Mouse (Mus musculus): ENCODE results near the gene Trim2. TPM values are rescaled to one million over a fixed set of nuclear protein-coding genes. Genes with fewer than 3 reads are reported as not detected.

Trim2 gene
- total RNA-seq (2014; rRNA removed): 269 and 291 TPM in 2 replicates
- polyA plus RNA-seq (2015; fragmentation: Nextera tagmentation; extraction: Ambion mirVana): 132 and 149 TPM in 2 replicates

DNA sequence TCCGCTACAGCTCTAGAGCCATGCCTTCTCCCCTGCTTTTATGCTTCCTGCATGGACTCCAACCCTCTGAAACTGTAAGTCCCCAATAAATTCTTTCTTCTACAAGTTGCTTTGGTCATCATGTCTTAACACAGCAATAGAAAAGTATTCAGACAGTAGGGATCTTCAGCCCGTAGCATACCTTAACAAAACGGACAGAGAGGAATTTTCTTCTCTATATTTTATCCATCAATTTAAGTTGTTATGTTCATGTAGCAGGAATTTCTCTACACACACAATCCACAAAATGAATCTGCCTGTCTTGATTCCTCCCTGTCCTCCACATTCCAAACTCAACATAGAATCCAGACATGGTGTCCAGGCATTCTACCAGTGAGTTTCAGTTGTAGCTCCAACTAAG, at the start of gene Trim2:
Gene Trim2 (minus strand): TSS at position 101 of the 400 bp plus-strand sequence.
- H3K4me2 ChIP-seq (ENCODE audit: low read depth, low read length, poor library complexity, severe bottlenecking): peak within 1 kb of the TSS; percentile 76
- no peaks in the 10 kb centered on the region for H3K9me3 ChIP-seq (ENCODE audit: low read length)
- peak within 1 kb of the TSS; percentile 62; the same call in 1 of the 2 replicates for H3K9ac ChIP-seq (replicated peaks; ENCODE audit: low read length, poor library complexity, severe bottlenecking)
- H3K4me1 ChIP-seq (ENCODE audit: insufficient read depth, low read length): 0 out of 2 replicates have a peak, but pooled peaks cover 6% of the 10 kb centered on the region
- H3K4me3 ChIP-seq (ENCODE audit: low read depth, low read length): peak within 1 kb of the TSS; percentile 49; the same call in 1 of the 2 replicates
- no peaks in the 10 kb centered on the region for H3K36me3 ChIP-seq (ENCODE audit: insufficient read depth, low read length)
- no peak for ATAC-seq (ENCODE audit: low FRiP score)
- DNase-seq (ENCODE audit: low spot score): no peak
- H3K27ac ChIP-seq (ENCODE audit: low read depth, low read length): peak within 1 kb of the TSS; percentile 84
- WGBS: 88% methylated on average over 3 of the region's 3 CpGs
- no peaks in the 10 kb centered on the region for H3K27me3 ChIP-seq (ENCODE audit: insufficient read depth, low read length)
- no peak for TF ChIP-seq CTCF (IDR thresholded peaks at IDR 0.05)

DNA sequence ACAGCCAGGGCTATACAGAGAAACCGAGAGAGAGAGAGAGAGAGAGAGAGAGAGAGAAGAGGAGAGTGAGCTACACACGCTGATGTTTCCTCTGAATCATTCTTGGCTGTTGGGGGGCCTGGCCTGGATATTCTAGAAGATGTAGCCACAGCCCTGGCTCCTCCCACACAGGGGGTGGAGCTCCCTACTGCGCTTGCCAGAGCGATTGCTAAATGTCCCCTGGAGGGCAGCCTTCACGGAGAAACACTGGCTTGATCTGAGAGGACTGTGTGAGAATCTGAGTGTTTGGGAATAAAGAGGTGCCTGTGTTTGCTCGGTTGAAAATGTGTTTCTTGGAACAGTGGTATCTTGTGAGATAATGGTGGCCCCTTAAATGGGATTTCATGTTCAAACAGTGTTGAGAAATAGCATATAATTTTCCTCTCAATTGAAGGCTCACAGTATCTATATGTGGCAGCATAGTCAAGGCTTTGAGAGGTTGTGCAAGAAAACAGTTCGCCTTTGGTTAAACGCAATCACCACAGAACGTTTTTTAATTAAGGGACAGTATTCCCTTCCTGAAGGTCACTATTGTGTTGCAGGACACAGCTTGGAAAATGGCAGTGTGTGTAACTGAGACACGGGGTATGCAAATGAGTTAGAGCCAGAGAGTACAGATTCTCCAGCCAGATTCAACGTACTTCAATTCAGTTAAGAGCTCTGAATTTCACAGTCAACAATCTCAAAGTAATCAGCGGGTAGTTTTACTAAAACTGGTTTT, 49.4 kb upstream of the Trim2 start:
- 48% methylated on average over 12 of the region's 12 CpGs for WGBS
- H3K9me3 ChIP-seq (ENCODE audit: low read length): no peaks in the 10 kb centered on the region
- H3K4me2 ChIP-seq (ENCODE audit: low read depth, low read length, poor library complexity, severe bottlenecking): no peak overlapping the region
- no peaks in the 10 kb centered on the region for H3K36me3 ChIP-seq (ENCODE audit: insufficient read depth, low read length)
- H3K4me1 ChIP-seq (ENCODE audit: insufficient read depth, low read length): no peaks in the 10 kb centered on the region
- DNase-seq (ENCODE audit: low spot score): peak; percentile 64
- TF ChIP-seq CTCF (IDR thresholded peaks at IDR 0.05): peak; percentile 47
- no peak overlapping the region for H3K4me3 ChIP-seq (ENCODE audit: low read depth, low read length)
- H3K9ac ChIP-seq (replicated peaks; ENCODE audit: low read length, poor library complexity, severe bottlenecking): no peak overlapping the region
- no peaks in the 10 kb centered on the region for H3K27me3 ChIP-seq (ENCODE audit: insufficient read depth, low read length)
- ATAC-seq (ENCODE audit: low FRiP score): no peak
- no peak overlapping the region for H3K27ac ChIP-seq (ENCODE audit: low read depth, low read length)

DNA sequence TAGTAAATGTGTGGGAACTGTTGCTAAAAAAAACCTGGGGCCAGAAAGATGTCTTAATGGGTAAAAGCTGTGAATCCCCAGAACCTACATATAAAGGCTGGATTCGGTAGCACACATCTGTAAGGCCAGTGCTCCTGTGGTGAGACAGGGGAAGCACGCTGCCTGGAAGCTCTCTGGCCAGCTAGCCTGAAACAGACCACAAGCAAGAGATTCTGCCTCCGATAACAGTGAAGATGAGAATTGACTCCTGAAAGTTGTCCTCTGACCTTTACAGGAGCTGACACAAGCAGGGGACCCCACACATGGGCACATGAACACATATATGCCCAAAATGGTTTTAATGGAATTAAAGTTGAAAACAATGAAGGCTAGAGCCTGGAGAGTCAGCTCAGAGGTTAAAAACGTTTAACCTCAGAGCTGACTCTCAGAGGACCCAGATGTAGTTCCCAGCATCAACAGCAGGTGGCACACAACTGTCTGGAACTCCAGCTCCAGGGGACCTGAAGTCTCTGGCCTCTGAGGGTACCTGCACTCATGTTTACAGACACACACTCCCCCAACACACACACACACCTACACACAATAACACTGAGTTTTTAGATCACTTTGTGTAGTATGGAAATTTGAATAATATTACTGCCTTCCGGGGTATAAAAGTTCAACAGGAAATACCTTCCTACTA, 45.8 kb upstream of the Trim2 start:
- 56% methylated on average over 5 of the region's 5 CpGs for WGBS
- Histone ChIP-seq H3K9ac (replicated peaks; ENCODE audit: low read length, poor library complexity, severe bottlenecking) (no peak overlapping the region), H3K4me1 (ENCODE audit: insufficient read depth, low read length) (no peaks in the 10 kb centered on the region), H3K4me2 (ENCODE audit: low read depth, low read length, poor library complexity, severe bottlenecking) (no peak overlapping the region), H3K9me3 (ENCODE audit: low read length) (no peaks in the 10 kb centered on the region), H3K4me3 (ENCODE audit: low read depth, low read length) (no peak overlapping the region), H3K27me3 (ENCODE audit: insufficient read depth, low read length) (no peaks in the 10 kb centered on the region), H3K27ac (ENCODE audit: low read depth, low read length) (no peak overlapping the region), H3K36me3 (ENCODE audit: insufficient read depth, low read length) (no peaks in the 10 kb centered on the region)
- ATAC-seq (ENCODE audit: low FRiP score) (no peak), DNase-seq (ENCODE audit: low spot score) (peak; percentile 64)
- TF ChIP-seq CTCF (IDR thresholded peaks at IDR 0.05): peak; percentile 83

DNA sequence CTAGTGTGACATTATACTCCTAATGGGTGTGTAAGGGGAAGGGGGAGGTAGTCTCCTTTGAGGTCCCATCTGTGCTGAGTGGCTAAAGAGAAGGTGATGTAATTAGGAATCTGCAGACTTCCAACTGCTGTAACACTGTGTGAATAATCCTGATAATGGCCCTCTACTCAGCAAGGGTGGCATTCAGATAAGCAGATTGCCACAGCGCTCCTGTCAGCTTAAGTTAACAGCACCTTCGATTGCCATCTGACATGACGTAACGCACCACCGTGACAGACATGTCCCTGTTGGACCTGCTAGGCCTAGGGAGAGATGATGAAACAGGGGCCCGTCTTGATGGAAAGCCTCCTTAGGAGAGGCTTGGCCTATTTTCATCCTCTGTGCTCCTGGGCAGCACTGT, 43.6 kb upstream of the Trim2 start:
- Histone ChIP-seq H3K27ac (ENCODE audit: low read depth, low read length) (no peak overlapping the region), H3K9ac (replicated peaks; ENCODE audit: low read length, poor library complexity, severe bottlenecking) (no peak overlapping the region), H3K36me3 (ENCODE audit: insufficient read depth, low read length) (no peaks in the 10 kb centered on the region), H3K27me3 (ENCODE audit: insufficient read depth, low read length) (no peaks in the 10 kb centered on the region), H3K4me1 (ENCODE audit: insufficient read depth, low read length) (no peaks in the 10 kb centered on the region), H3K9me3 (ENCODE audit: low read length) (no peaks in the 10 kb centered on the region), H3K4me2 (ENCODE audit: low read depth, low read length, poor library complexity, severe bottlenecking) (no peak overlapping the region), H3K4me3 (ENCODE audit: low read depth, low read length) (no peak overlapping the region)
- no peak for ATAC-seq (ENCODE audit: low FRiP score)
- DNase-seq (ENCODE audit: low spot score): no peak
- 69% methylated on average over 6 of the region's 6 CpGs for WGBS
- no peak for TF ChIP-seq CTCF (IDR thresholded peaks at IDR 0.05)

DNA sequence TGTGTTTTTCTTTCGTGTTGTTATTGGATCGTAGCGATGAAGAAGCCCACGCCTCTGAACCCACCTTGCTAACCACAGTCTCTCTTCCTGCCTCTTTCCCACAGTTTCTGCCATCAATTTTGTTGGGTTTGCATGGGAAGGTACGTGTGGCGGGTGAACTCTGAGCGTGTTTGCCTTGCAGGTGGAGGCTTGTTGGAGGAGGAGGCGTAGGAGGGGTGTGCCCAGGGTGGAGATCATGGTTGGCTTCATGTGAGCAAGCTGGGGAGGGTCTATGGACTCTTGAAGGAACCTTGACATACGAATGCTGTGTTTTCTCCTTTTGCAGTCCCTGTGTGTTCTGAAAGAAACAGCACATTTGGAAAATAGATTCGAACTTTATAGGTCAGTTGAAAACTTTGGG, 43.1 kb upstream of the Trim2 start:
- no peak overlapping the region for H3K9ac ChIP-seq (replicated peaks; ENCODE audit: low read length, poor library complexity, severe bottlenecking)
- WGBS: 94% methylated on average over 10 of the region's 10 CpGs
- no peaks in the 10 kb centered on the region for H3K27me3 ChIP-seq (ENCODE audit: insufficient read depth, low read length)
- no peaks in the 10 kb centered on the region for H3K36me3 ChIP-seq (ENCODE audit: insufficient read depth, low read length)
- no peak for TF ChIP-seq CTCF (IDR thresholded peaks at IDR 0.05)
- H3K9me3 ChIP-seq (ENCODE audit: low read length): no peaks in the 10 kb centered on the region
- ATAC-seq (ENCODE audit: low FRiP score): no peak
- no peak overlapping the region for H3K4me2 ChIP-seq (ENCODE audit: low read depth, low read length, poor library complexity, severe bottlenecking)
- no peak for DNase-seq (ENCODE audit: low spot score)
- H3K4me3 ChIP-seq (ENCODE audit: low read depth, low read length): no peak overlapping the region
- H3K27ac ChIP-seq (ENCODE audit: low read depth, low read length): no peak overlapping the region
- H3K4me1 ChIP-seq (ENCODE audit: insufficient read depth, low read length): no peaks in the 10 kb centered on the region

DNA sequence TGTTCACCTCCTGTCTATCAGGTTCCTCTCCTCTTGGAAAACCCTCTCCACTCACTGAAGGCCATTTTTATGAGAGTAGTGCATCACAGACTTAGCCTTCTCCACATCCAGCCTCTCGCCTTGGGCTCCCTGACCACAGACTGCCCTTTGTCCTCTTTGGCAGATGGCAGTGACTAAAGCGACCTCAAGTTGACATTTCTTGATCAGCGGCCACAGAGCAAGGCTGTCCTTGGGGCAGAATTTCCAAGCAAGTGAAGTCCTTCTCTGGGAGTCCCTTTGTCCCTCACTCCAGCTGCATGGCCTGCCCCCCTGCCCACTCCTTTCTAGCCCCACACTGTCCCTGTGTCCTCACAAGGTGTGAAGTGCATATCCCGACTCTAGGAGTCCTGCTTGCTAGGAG, 40.7 kb upstream of the Trim2 start:
- ATAC-seq (ENCODE audit: low FRiP score) (no peak), DNase-seq (ENCODE audit: low spot score) (no peak)
- WGBS: 90% methylated on average over 4 of the region's 4 CpGs
- no peak for TF ChIP-seq CTCF (IDR thresholded peaks at IDR 0.05)
- no peaks in the 10 kb centered on the region for H3K9me3 ChIP-seq (ENCODE audit: low read length)
- H3K27ac ChIP-seq (ENCODE audit: low read depth, low read length): no peak overlapping the region
- no peaks in the 10 kb centered on the region for H3K4me1 ChIP-seq (ENCODE audit: insufficient read depth, low read length)
- H3K36me3 ChIP-seq (ENCODE audit: insufficient read depth, low read length): no peaks in the 10 kb centered on the region
- H3K4me2 ChIP-seq (ENCODE audit: low read depth, low read length, poor library complexity, severe bottlenecking): no peak overlapping the region
- no peak overlapping the region for H3K9ac ChIP-seq (replicated peaks; ENCODE audit: low read length, poor library complexity, severe bottlenecking)
- H3K4me3 ChIP-seq (ENCODE audit: low read depth, low read length): no peak overlapping the region
- H3K27me3 ChIP-seq (ENCODE audit: insufficient read depth, low read length): no peaks in the 10 kb centered on the region
